Mouse (Mus musculus): ENCODE measurements around the gene Lims1. TPM values are rescaled to one million over a fixed set of nuclear protein-coding genes. Genes with fewer than 3 reads are reported as not detected.

Gene Lims1
- 111 TPM for polyA plus RNA-seq (2017; shearing (Covaris generic))

GRCm38 (mm10) chr10:58323028-58323991, at the start of gene Lims1:
Gene Lims1 (plus strand): TSS chr10:58323466.

GRCm38 (mm10) chr10:58446384-58447279, 123.4 kb downstream of the Lims1 start, which contains the start of gene Ranbp2:
Gene Ranbp2 (plus strand): TSS chr10:58446920.

Other genes starting within 250 kb of the Lims1 start
- gene AW822073, start 98.5 kb upstream of the Lims1 start, polyA plus RNA-seq (2017; shearing (Covaris generic)) = 0.37 TPM
- gene Duxf3, start 90.8 kb upstream of the Lims1 start, polyA plus RNA-seq (2017; shearing (Covaris generic)) = not detected
- gene Gm4981, start 86.8 kb upstream of the Lims1 start, polyA plus RNA-seq (2017; shearing (Covaris generic)) = not detected
- 72.0 TPM for gene Gcc2, start 68.0 kb upstream of the Lims1 start, polyA plus RNA-seq (2017; shearing (Covaris generic))
- 76.8 TPM for gene Ranbp2, start 123.5 kb downstream of the Lims1 start, polyA plus RNA-seq (2017; shearing (Covaris generic))
- gene Ccdc138, start 174.5 kb downstream of the Lims1 start, polyA plus RNA-seq (2017; shearing (Covaris generic)) = 4.9 TPM

Measured in activated CD4-positive, CD25-positive, alpha-beta regulatory T cell, adult 9 weeks (primary cell).